Mouse (Mus musculus) stomach, postnatal 0 days (tissue): Measurements from ENCODE around the gene Eml5.

Source experiments
- CTCF ChIP-seq: IDR thresholded peaks from 2 replicates; pipeline ENCODE4 v1.5.1; 2016; ENCODE audit warnings: antibody characterized with exemption, low read depth, mild to moderate bottlenecking, moderate library complexity
- EP300 ChIP-seq: optimal IDR thresholded peaks from 2 replicates; pipeline ENCODE3; 2016; ENCODE audit warnings: antibody characterized with exemption

DNA sequence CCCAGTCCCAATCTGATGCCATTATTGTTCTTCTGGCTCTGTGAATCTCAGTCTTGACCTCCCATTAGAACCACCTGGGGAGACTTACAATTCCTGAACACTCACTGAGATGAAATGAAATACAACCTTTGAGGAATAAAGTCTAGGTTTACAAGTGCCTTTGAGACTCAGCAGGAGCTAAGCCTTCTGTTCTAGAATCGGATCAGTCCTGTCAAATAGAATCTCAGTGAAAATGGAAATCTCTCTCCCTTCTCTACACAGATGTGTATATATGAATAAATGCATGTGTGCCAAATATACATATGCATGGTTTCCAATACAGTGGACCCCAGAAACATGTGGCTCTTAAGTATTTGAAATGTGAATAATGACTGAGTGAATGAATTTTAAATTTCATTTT is 22.6 kb downstream of the Eml5 start:
- TF ChIP-seq CTCF (no peak), EP300 (no peak)
